Mouse (Mus musculus): Measurements from ENCODE around the gene Kctd21. TPM values are rescaled to one million over a fixed set of nuclear protein-coding genes. Genes with fewer than 3 reads are reported as not detected.

Gene Kctd21
- total and polyA plus RNA-seq, 2 experiments, result 3.2 to 4.8 TPM

DNA sequence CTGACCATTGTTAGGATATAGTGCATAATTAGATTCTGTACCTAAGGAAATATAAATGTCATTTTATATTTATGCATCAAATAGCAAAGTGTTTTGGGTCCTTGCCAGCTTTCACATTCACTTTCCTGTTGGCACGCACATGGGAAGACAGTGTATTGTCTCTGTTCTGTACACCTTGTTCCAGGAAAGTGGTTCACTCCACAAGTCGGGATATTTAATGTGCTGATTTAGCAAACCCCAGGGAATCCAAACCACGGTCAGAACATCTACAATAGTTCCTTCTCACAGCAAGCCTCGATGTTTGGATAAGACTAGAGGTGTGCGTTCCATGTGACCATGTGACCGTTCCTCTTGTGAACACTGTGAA is 59.9 kb downstream of the Kctd21 start:
- Histone ChIP-seq H3K4me3 (ENCODE audit: insufficient read depth, low read depth, low read length) (no peak overlapping the region), H3K27me3 (ENCODE audit: control insufficient read depth, insufficient read depth, low read length) (no peaks in the 10 kb centered on the region), H3K4me1 (ENCODE audit: control insufficient read depth, insufficient read depth, low read length) (no peaks in the 10 kb centered on the region), H3K36me3 (ENCODE audit: control insufficient read depth, insufficient read depth, low read length) (peaks cover 8% of the 10 kb centered on the region), H3K27ac (replicated peaks; ENCODE audit: insufficient read depth, low read depth, low read length) (no peak overlapping the region), H3K79me2 (ENCODE audit: control insufficient read depth, insufficient read depth, low read length) (no peaks in the 10 kb centered on the region), H3K9ac (ENCODE audit: low read depth, low read length) (no peak overlapping the region)
- TF ChIP-seq POLR2A (IDR thresholded peaks at IDR 0.05; ENCODE audit: extremely low read depth, insufficient read depth, low read length) (no peak), CTCF (IDR thresholded peaks at IDR 0.05; ENCODE audit: low read depth, low read length) (no peak)
- 85% methylated on average over 6 of the region's 6 CpGs for WGBS
- no peak for DNase-seq (ENCODE audit: extremely low read depth, low read depth, low spot score)

DNA sequence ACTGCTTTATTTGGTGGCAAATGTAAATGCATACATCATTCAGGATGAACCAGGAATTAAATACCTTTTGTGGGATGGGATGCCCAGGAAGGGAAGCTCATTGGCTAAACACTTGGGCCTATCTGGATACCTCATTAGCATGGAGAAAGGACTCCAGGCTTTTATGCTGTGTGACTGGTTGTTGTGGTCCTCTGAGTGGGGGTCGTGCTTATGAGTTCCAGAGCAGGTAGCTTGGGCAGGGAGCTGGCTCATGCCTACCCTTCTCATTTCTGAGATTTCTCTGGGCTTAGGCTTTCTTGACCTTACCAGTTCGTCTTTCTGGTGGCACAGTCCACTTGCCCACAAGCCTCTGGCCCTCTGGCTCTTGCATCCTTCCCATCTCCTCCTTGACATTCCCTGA is 62.2 kb downstream of the Kctd21 start:
- Histone ChIP-seq H3K36me3 (ENCODE audit: control insufficient read depth, insufficient read depth, low read length) (peaks cover 8% of the 10 kb centered on the region), H3K27me3 (ENCODE audit: control insufficient read depth, insufficient read depth, low read length) (no peaks in the 10 kb centered on the region), H3K27ac (replicated peaks; ENCODE audit: insufficient read depth, low read depth, low read length) (no peak overlapping the region), H3K4me3 (ENCODE audit: insufficient read depth, low read depth, low read length) (no peak overlapping the region), H3K9ac (ENCODE audit: low read depth, low read length) (no peak overlapping the region), H3K79me2 (ENCODE audit: control insufficient read depth, insufficient read depth, low read length) (no peaks in the 10 kb centered on the region; the same call in 1 of the 2 replicates), H3K4me1 (ENCODE audit: control insufficient read depth, insufficient read depth, low read length) (no peaks in the 10 kb centered on the region)
- DNase-seq (ENCODE audit: extremely low read depth, low read depth, low spot score), result no peak
- 84% methylated on average over 2 of the region's 2 CpGs for whole genome bisulfite sequencing
- TF ChIP-seq CTCF (IDR thresholded peaks at IDR 0.05; ENCODE audit: low read depth, low read length), result no peak
- TF ChIP-seq POLR2A (IDR thresholded peaks at IDR 0.05; ENCODE audit: extremely low read depth, insufficient read depth, low read length), result no peak

GRCm38 (mm10) chr7:97398943-97399342 is 66.8 kb downstream of the Kctd21 start:
- Histone ChIP-seq H3K36me3 (ENCODE audit: control insufficient read depth, insufficient read depth, low read length) (no peaks in the 10 kb centered on the region), H3K4me1 (ENCODE audit: control insufficient read depth, insufficient read depth, low read length) (peaks cover 16% of the 10 kb centered on the region), H3K27ac (replicated peaks; ENCODE audit: insufficient read depth, low read depth, low read length) (no peak overlapping the region), H3K79me2 (ENCODE audit: control insufficient read depth, insufficient read depth, low read length) (peaks cover 25% of the 10 kb centered on the region), H3K4me3 (ENCODE audit: insufficient read depth, low read depth, low read length) (no peak overlapping the region), H3K9ac (ENCODE audit: low read depth, low read length) (no peak overlapping the region), H3K27me3 (ENCODE audit: control insufficient read depth, insufficient read depth, low read length) (no peaks in the 10 kb centered on the region)
- TF ChIP-seq POLR2A (IDR thresholded peaks at IDR 0.05; ENCODE audit: extremely low read depth, insufficient read depth, low read length) (no peak), CTCF (IDR thresholded peaks at IDR 0.05; ENCODE audit: low read depth, low read length) (no peak)
- DNase-seq (ENCODE audit: extremely low read depth, low read depth, low spot score), result no peak
- WGBS, result 66% methylated on average over 6 of the region's 6 CpGs

Other genes starting within 250 kb of the Kctd21 start
- 0.87 and 1.0 TPM in 2 replicates for gene Usp35, start 307 bp upstream of the Kctd21 start, total RNA-seq (2014; rRNA removed)
- gene Usp35, start 307 bp upstream of the Kctd21 start, polyA plus RNA-seq (2012; rRNA removed), result 0.86 and 1.5 TPM in 2 replicates
- 3.3 and 6.2 TPM in 2 replicates for gene Alg8, start 39.3 kb downstream of the Kctd21 start, total RNA-seq (2014; rRNA removed)
- gene Alg8, start 39.3 kb downstream of the Kctd21 start, polyA plus RNA-seq (2012; rRNA removed), result 6.3 and 7.5 TPM in 2 replicates
- 213 and 221 TPM in 2 replicates for gene Ndufc2, start 67.7 kb downstream of the Kctd21 start, total RNA-seq (2014; rRNA removed)
- gene Ndufc2, start 67.7 kb downstream of the Kctd21 start, polyA plus RNA-seq (2012; rRNA removed), result 191 and 204 TPM in 2 replicates
- gene Thrsp, start 85.4 kb downstream of the Kctd21 start, total RNA-seq (2014; rRNA removed), result 292 and 1,156 TPM in 2 replicates
- 247 and 275 TPM in 2 replicates for gene Thrsp, start 85.4 kb downstream of the Kctd21 start, polyA plus RNA-seq (2012; rRNA removed)
- gene Kctd14, start 119.0 kb downstream of the Kctd21 start, total RNA-seq (2014; rRNA removed), result 0.07 and 0.18 TPM in 2 replicates
- gene Kctd14, start 119.0 kb downstream of the Kctd21 start, polyA plus RNA-seq (2012; rRNA removed), result 0.13 TPM in 1 of 2 replicates, not detected in the other
- gene Ints4, start 148.6 kb downstream of the Kctd21 start, total RNA-seq (2014; rRNA removed), result 23.3 and 25.0 TPM in 2 replicates
- 28.6 and 31.0 TPM in 2 replicates for gene Ints4, start 148.6 kb downstream of the Kctd21 start, polyA plus RNA-seq (2012; rRNA removed)
- 33.7 and 45.0 TPM in 2 replicates for gene Aamdc, start 247.2 kb downstream of the Kctd21 start, total RNA-seq (2014; rRNA removed)
- gene Aamdc, start 247.2 kb downstream of the Kctd21 start, polyA plus RNA-seq (2012; rRNA removed), result 23.9 and 24.9 TPM in 2 replicates
- 7.4 and 8.0 TPM in 2 replicates for gene Rsf1, start 247.6 kb downstream of the Kctd21 start, total RNA-seq (2014; rRNA removed)
- gene Rsf1, start 247.6 kb downstream of the Kctd21 start, polyA plus RNA-seq (2012; rRNA removed), result 0.93 and 1.2 TPM in 2 replicates